Mouse (Mus musculus): ENCODE results near the gene Ppp1r15a.
"Not testable (repeated sequence)": the region's sequence is repeated elsewhere in the genome, so short reads cannot be mapped to it uniquely, and the experiment has no call there.

Gene Ppp1r15a

DNA sequence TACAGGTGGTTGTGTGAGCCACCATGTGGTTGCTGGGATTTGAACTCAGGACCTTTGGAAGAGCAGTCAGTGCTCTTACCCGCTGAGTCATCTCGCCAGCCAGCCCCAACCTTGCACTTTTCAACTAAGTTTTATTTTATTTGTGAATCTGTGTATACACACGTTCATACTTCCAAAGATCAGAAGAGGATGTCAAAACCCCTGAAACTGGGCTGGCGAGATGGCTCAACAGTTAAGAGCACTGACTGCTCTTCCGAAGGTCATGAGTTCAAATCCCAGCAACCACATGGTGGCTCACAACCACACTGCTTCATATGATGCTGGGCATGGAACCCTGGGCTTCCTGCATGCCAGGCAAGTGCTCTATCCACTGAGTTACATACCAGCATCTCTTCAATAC lies 41.1 kb downstream of the Ppp1r15a start:
- not testable (repeated sequence) for DNase-seq (ENCODE audit: low spot score in 2 of 2)

DNA sequence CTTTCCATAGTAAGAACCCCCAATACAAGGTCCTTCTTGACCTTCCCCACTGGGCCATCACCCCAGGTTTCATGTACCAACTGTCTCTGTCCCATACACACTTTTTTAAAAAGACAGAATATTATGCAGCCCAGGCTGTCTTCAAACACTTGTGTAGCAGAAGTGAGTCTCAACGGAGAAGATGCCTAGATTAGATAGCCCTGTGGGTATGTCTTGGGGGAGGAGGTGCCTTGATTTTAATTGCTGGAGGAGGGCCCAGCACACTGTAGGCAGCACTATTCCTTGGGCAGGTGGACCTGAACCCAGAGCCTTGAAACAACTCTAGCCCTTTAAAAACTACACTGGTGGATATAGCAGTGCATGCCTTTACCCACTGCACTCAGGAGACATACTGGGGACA lies 43.9 kb downstream of the Ppp1r15a start:
- DNase-seq (ENCODE audit: low spot score in 2 of 2) = no peak

DNA sequence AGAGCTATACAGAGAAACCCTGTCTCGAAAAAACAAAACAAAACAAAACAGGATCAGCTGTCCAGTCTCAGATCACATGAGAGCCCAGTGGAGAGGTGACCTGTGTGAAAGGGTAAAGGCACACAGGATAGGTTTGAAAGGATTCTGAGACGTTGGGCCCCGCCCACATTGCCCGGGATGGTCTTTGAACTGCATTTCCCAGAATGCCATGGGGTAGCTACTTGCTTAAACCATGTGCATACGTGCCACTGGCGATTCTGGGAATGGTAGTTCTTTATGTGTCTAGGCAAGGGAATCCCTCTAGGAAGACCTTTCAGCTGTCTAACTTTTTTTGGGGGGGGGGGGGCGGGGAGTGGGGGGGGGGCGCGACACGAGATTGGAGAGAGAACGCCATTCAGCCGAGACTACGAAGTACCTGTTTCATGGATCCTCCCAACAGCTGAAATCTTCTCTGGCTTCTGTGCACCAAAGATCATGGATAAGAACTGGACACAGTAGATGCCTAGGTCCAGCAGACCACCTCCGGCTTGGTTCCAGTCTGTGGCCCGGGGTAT lies 44.6 kb downstream of the Ppp1r15a start, which contains the start of gene Tulp2:
Gene Tulp2 (plus strand): TSS at position 504 of the 554 bp plus-strand sequence.
- DNase-seq (ENCODE audit: low spot score in 2 of 2) = peak; percentile 60 to 71

DNA sequence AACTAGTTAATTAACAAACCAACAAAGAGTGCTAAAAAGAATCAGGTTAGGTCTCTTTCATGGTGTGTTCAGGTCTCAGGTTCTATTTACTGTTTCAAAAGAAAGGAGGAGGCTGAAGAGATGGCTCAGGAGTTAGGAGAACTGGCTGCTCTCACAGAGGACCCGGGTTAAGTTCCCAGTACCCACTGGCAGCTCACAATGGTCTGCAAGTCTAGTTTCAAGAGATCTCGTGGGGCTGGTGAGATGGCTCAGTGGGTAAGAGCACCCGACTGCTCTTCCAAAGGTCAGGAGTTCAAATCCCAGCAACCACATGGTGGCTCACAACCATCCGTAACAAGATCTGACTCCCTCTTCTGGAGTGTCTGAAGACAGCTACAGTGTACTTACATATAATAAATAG lies 45.8 kb downstream of the Ppp1r15a start:
- DNase-seq (ENCODE audit: low spot score in 2 of 2) = not testable (repeated sequence)

DNA sequence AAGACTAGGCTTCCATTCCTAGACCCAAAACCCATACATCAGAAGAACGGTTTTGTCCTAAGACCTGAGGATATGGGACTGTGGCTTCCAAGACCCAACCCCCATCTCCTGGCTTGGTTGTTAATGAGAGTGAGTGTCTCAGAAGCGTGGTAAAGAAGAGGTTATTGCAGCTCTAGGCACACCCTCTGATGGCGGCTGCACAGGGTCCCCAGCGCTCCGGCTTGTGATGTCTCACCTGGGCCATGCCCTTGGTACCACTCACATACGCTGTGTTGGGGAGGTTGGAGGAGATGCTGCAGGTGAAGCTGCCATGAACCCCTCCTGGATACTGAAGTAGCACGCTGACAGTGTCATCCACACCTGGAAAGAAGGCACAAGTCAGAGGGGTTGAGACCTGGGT lies 47.3 kb downstream of the Ppp1r15a start:
- no peak for DNase-seq (ENCODE audit: low spot score in 2 of 2)

DNA sequence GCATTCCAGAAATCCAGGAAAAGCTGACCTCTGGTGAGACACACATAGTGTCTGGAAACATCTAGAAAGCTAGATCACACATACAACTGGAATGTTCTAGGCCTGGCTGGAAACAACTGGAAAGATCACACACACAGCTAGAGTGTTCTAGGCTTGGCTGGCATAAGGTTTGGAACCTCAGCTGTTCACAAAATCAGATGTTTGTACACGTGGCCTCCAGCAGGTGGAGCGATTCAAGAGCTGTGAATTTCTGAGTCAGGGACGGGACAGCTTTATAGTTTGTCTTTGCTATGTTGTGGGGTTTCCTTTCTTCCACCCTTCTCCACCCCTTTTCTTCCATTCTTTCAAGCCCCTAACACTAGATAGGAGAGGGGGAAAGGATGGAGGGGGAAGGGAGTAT lies 49.1 kb downstream of the Ppp1r15a start:
- DNase-seq (ENCODE audit: low spot score in 2 of 2) = peak; percentile 29 to 63

DNA sequence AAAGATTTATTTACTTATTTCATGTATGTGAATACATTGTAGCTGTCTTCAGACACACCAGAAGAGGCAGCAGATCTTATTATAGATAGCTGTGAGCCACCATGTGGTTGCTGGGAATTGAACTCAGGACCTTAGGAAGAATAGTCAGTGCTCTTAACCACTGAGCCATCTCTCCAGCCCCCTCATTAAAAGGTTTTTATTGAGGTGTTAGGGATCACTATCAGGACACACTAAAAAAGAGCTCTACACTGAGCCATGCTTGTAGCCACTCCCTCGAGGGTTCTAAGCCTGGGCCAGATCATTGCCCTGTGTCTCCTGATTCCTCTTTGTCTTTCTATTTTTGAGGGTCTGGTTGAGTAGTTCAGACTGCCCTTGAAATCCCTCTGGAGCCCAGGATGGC lies 49.6 kb downstream of the Ppp1r15a start:
- DNase-seq (ENCODE audit: low spot score in 2 of 2) = no peak

DNA sequence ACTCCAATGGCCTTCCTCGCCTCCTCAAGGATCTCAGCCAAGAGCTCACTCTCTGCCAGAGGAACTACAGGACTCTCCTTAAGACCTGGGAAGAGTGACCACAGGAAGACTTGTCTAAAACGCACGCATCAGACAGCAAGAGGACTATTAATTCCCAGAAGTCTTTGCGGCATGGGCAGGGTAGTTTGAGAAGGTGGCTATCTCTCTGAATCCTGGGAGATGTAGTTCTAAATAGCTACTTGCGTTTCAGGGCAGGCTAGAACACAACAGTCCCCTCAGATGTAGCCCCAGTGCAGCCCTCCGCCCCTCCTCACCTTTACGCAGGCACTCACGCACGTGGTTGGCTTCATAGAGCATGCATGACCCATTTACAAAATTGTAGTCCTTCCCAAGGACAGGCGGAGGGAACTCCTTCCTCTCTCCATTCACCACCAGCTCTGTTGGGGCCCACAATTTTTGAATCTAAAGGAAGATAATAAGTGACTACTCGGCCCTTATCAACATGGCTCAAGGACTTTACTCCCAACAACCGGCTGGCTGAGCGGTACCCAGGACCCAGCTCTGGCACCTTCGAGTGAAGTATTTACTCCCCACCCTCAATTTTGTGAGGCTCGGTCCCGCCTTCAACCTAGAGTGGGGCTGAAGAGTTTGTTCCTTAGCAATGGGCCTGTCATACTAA lies 50.6 kb downstream of the Ppp1r15a start:
- DNase-seq (ENCODE audit: low spot score in 2 of 2) = no peak
